Mouse (Mus musculus): ENCODE data around the gene Baiap2. TPM values are rescaled to one million over a fixed set of nuclear protein-coding genes. Genes with fewer than 3 reads are reported as not detected.
A peak's percentile ranks its signal among the peaks of the same experiment; 100 is the strongest.

The Baiap2 gene
- polyA plus RNA-seq, 1 experiment from 2014 or later: 11.9 TPM

DNA sequence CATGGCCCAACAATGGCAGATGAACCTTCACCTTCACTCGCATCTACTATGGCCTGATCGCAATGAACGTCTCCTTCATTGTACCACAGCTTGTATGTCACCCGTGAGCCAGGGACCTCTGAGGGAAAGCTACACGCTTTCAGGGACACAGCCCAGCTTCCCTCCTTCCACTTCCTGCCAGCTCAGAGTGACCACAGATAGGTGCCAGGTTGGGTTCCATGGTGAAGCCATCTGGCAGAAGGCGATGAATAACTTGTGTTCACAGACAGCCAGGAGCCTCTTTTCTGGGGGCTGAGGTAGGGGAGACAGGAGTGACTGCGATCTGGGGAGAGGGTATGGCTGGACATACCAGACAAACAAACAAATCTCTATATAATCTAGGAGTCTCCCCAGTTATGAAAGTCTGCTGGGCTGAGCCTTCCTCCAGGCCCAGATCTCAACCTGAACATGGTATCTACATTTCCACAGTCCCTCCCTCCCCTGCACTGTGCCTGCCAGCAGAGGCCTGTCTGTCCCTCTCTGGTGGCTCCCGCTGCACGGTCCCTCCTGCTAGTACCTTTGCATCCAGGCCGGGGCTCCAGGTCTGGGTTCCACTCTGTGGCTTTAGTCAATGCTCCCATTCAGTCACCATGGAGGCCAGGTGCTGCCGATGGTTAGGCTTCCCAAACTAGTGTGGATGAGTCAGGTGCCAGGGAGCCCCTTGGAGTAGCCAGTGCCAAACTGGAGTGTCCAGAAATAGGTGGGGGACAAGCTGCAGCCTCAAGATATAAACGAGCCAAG lies 113.6 kb downstream of the Baiap2 start:
- DNase-seq (ENCODE audit: low spot score) (no peak), ATAC-seq (replicated peaks; ENCODE audit: insufficient number of reproducible peaks, low FRiP score, low TSS enrichment, low read depth) (no peak)

More for the DNA sequence above, 113.6 kb downstream of the Baiap2 start:
- Histone ChIP-seq H3K4me2 (ENCODE audit: low read depth, low read length) (no peak overlapping the region), H3K9ac (replicated peaks; ENCODE audit: low read length) (no peak overlapping the region), H3K27ac (replicated peaks; ENCODE audit: low read depth, low read length) (no peak overlapping the region), H3K27me3 (ENCODE audit: control insufficient read depth, insufficient read depth, low read length) (no peaks in the 10 kb centered on the region), H3K36me3 (replicated peaks; ENCODE audit: control insufficient read depth, insufficient read depth, low read depth, low read length) (no peaks in the 10 kb centered on the region), H3K9me3 (replicated peaks; ENCODE audit: control insufficient read depth, low read length) (no peaks in the 10 kb centered on the region), H3K4me3 (ENCODE audit: low read depth, low read length) (no peak overlapping the region), H3K4me1 (ENCODE audit: control insufficient read depth, insufficient read depth, low read length) (0 out of 2 replicates have a peak, but pooled peaks cover under 1% of the 10 kb centered on the region)
- WGBS: 83% methylated on average over 12 of the region's 12 CpGs

MicroRNAs encoded within 50 kb of the gene (microRNA counts, 519-probe panel; counts per million panel counts)
- microRNA mmu-miR-338-3p (1,611 counts per million, percentile 9 among the panel's probes with 10 or more counts), microRNA mmu-miR-338-5p (not detected)

Small RNA genes lying within 50 kb of the gene (microRNA-seq; reads per million reads assigned to microRNA genes)
- gene Mir3065 (ENCODE audit: borderline number of aligned reads): not detected
- gene Mir338 (ENCODE audit: borderline number of aligned reads): not detected

Other genes starting within 250 kb of the Baiap2 start
- 93.8 and 106 TPM in 2 replicates for gene Chmp6, start 29.3 kb upstream of the Baiap2 start, polyA plus RNA-seq (2014; fragmentation: Nextera tagmentation; extraction: Ambion mirVana)
- gene Aatk, start 104.4 kb downstream of the Baiap2 start, polyA plus RNA-seq (2014; fragmentation: Nextera tagmentation; extraction: Ambion mirVana): 1.1 and 1.2 TPM in 2 replicates
- 25.3 and 28.1 TPM in 2 replicates for gene Cep131, start 144.1 kb downstream of the Baiap2 start, polyA plus RNA-seq (2014; fragmentation: Nextera tagmentation; extraction: Ambion mirVana)
- 10.5 and 12.3 TPM in 2 replicates for gene Tepsin, start 156.0 kb downstream of the Baiap2 start, polyA plus RNA-seq (2014; fragmentation: Nextera tagmentation; extraction: Ambion mirVana)
- 57.5 and 61.4 TPM in 2 replicates for gene Ndufaf8, start 156.2 kb downstream of the Baiap2 start, polyA plus RNA-seq (2014; fragmentation: Nextera tagmentation; extraction: Ambion mirVana)
- 47.8 and 50.0 TPM in 2 replicates for gene Slc38a10, start 208.6 kb downstream of the Baiap2 start, polyA plus RNA-seq (2014; fragmentation: Nextera tagmentation; extraction: Ambion mirVana)

Data from embryonic facial prominence, embryonic 11.5 days (tissue).